ENCODE assay signal across 26 mouse cellular contexts in genomic region chr5:75279561-75280171, GRCm38 (mm10).
DNase-seq lines count a peak whose midpoint lies in the region; ATAC-seq and TF ChIP-seq lines count a peak whose summit lies in the region.
"Had no signal": no experiment of that assay in that cellular context is flagged by ENCODE, and none has a peak within 500 bp of the region (broad histone marks: within the 10 kb centered on the region; RNA-seq: fewer than 3 reads in every experiment).

No protein-coding gene starts in this region.

- H3K9ac ChIP-seq in forebrain, embryonic 13.5 days = no peak overlapping the region
- H3K9ac ChIP-seq in intestine, embryonic 15.5 days = no peak overlapping the region
- H3K9ac ChIP-seq: forebrain, postnatal 0 days; heart, embryonic 13.5 days; hindbrain, embryonic 12.5 days; hindbrain, embryonic 15.5 days had no signal

- no peak for ATAC-seq in G1E (ENCODE audit: extremely low read depth, insufficient number of reproducible peaks, low FRiP score, poor library complexity, severe bottlenecking)
- peak; percentile 70 to 83 for ATAC-seq in hematopoietic stem cell, adult 5-6 weeks (replicated peaks in 1 of 2; ENCODE audit: insufficient read depth in 1 of 2, low FRiP score in 2 of 2, low TSS enrichment in 1 of 2, low read depth in 1 of 2, poor library complexity in 2 of 2, severe bottlenecking in 2 of 2)
- ATAC-seq in megakaryocyte-erythroid progenitor cell, adult 5-6 weeks (replicated peaks; ENCODE audit: low FRiP score, low TSS enrichment, poor library complexity, severe bottlenecking) = peak; percentile 45
- ATAC-seq in forebrain, embryonic 13.5 days = no peak
- ATAC-seq in intestine, embryonic 15.5 days = no peak
- ATAC-seq: CD4-positive, CD25-positive, alpha-beta regulatory T cell, adult 4 months; forebrain, embryonic 14.5 days; forebrain, postnatal 0 days; intestine, embryonic 16.5 days had no signal

- peaks cover 72% of the 10 kb centered on the region for H3K4me1 ChIP-seq in G1E (ENCODE audit: insufficient read depth, low read depth, low read length)
- no peaks in the 10 kb centered on the region for H3K4me1 ChIP-seq in forebrain, embryonic 13.5 days
- H3K4me1 ChIP-seq in intestine, embryonic 15.5 days (replicated peaks) = peaks cover 11% of the 10 kb centered on the region; the same call in 1 of the 2 replicates
- H3K4me1 ChIP-seq: forebrain, embryonic 10.5 days; heart, embryonic 10.5 days; heart, embryonic 13.5 days; hindbrain, embryonic 15.5 days had no signal

- no peak overlapping the region for H3K4me3 ChIP-seq in G1E (ENCODE audit: low read depth, low read length)
- no peak overlapping the region for H3K4me3 ChIP-seq in forebrain, embryonic 13.5 days
- H3K4me3 ChIP-seq in intestine, embryonic 15.5 days (replicated peaks) = no peak overlapping the region
- H3K4me3 ChIP-seq: forebrain, embryonic 10.5 days; heart, adult 2 months; heart, embryonic 10.5 days; heart, embryonic 13.5 days; hindbrain, embryonic 12.5 days; hindbrain, embryonic 15.5 days had no signal

- WGBS in forebrain, embryonic 13.5 days = 96% methylated on average over 1 of the region's 1 CpGs
- WGBS in intestine, embryonic 15.5 days = 88% methylated on average over 1 of the region's 1 CpGs

- H3K36me3 ChIP-seq in G1E (replicated peaks) = no peaks in the 10 kb centered on the region
- no peaks in the 10 kb centered on the region for H3K36me3 ChIP-seq in forebrain, embryonic 13.5 days (ENCODE audit: poor library complexity, severe bottlenecking)
- H3K36me3 ChIP-seq in intestine, embryonic 15.5 days = no peaks in the 10 kb centered on the region
- H3K36me3 ChIP-seq: forebrain, embryonic 10.5 days; heart, embryonic 10.5 days; heart, embryonic 13.5 days; hindbrain, embryonic 12.5 days; hindbrain, embryonic 15.5 days had no signal

- H3K9me3 ChIP-seq in G1E (replicated peaks) = no peaks in the 10 kb centered on the region
- H3K9me3 ChIP-seq in forebrain, embryonic 13.5 days (replicated peaks) = no peaks in the 10 kb centered on the region
- H3K9me3 ChIP-seq in intestine, embryonic 15.5 days = no peaks in the 10 kb centered on the region
- H3K9me3 ChIP-seq: forebrain, embryonic 10.5 days; heart, embryonic 10.5 days; heart, embryonic 13.5 days; hindbrain, embryonic 12.5 days; hindbrain, embryonic 15.5 days had no signal

- H3K27me3 ChIP-seq in G1E (ENCODE audit: insufficient read depth, low read length) = no peaks in the 10 kb centered on the region
- no peaks in the 10 kb centered on the region for H3K27me3 ChIP-seq in forebrain, embryonic 13.5 days
- H3K27me3 ChIP-seq in intestine, embryonic 15.5 days (replicated peaks) = no peaks in the 10 kb centered on the region
- H3K27me3 ChIP-seq: heart, embryonic 13.5 days; hindbrain, embryonic 12.5 days; hindbrain, embryonic 15.5 days had no signal

- no peak overlapping the region for H3K27ac ChIP-seq in forebrain, embryonic 13.5 days
- H3K27ac ChIP-seq in intestine, embryonic 15.5 days = no peak overlapping the region
- H3K27ac ChIP-seq: forebrain, embryonic 10.5 days; heart, adult 2 months; heart, embryonic 10.5 days; heart, embryonic 13.5 days; hindbrain, embryonic 12.5 days; hindbrain, embryonic 15.5 days had no signal

- no peak for TF ChIP-seq CTCF in G1E (IDR thresholded peaks at IDR 0.05; ENCODE audit: low read depth, low read length)

- peak; percentile 52 for DNase-seq in G1E (ENCODE audit: low spot score)
- peak; percentile 40 for DNase-seq in c-Kit-positive CD71-negative TER-119-negative erythroid progenitor cells, embryonic 14.5 days (ENCODE audit: low read depth)
- DNase-seq in frontal cortex, postnatal 36 days (ENCODE audit: low spot score in 2 of 2) = no peak
- DNase-seq: adrenal gland, adult 2 months; adrenal gland, postnatal 14 days; cerebellum, adult 11-12 months; cerebellum, adult 8-10 months; cerebellum, postnatal 10 days; cerebellum, postnatal 36 days; forebrain, postnatal 0 days; gastrocnemius, postnatal 25 days; heart, adult 2 months; heart, postnatal 14 days; heart, postnatal 4 days had no signal

- H3K4me2 ChIP-seq in forebrain, embryonic 13.5 days = no peak overlapping the region
- no peak overlapping the region for H3K4me2 ChIP-seq in intestine, embryonic 15.5 days (replicated peaks)
- H3K4me2 ChIP-seq: heart, embryonic 13.5 days; hindbrain, embryonic 12.5 days; hindbrain, embryonic 15.5 days had no signal

Comparison
In these comparisons a context has a peak if more than half of its experiments do, and no peak if none do; other contexts are left out.
1. ATAC-seq: peak in hematopoietic stem cell, adult 5-6 weeks (2 of 2) and megakaryocyte-erythroid progenitor cell, adult 5-6 weeks (single experiment); none in G1E (single experiment), forebrain, embryonic 13.5 days (single experiment) and intestine, embryonic 15.5 days (single experiment).
2. DNase-seq: peak in G1E (single experiment) and c-Kit-positive CD71-negative TER-119-negative erythroid progenitor cells, embryonic 14.5 days (single experiment); none in frontal cortex, postnatal 36 days (0 of 2).